Mouse (Mus musculus) kidney, embryonic 15.5 days (tissue): ENCODE measurements around the gene Repin1. TPM values are rescaled to one million over a fixed set of nuclear protein-coding genes. Genes with fewer than 3 reads are reported as not detected.

Source experiments
- ATAC-seq: fragments of 200-750 bp; cut with Nextera tagmentation; replicated peaks from 2 replicates; pipeline ENCODE4 v1.8.0; 2017; ENCODE audit warnings: moderate TSS enrichment; ENCODE audit not compliant: low FRiP score
- H3K27ac ChIP-seq: fragments of 300-500 bp; sonication (generic); 2 replicates; pipeline ENCODE4 v1.5.1; 2015; ENCODE audit warnings: mild to moderate bottlenecking, inconsistent platforms
- H3K27me3 ChIP-seq: fragments of 300-500 bp; sonication (generic); 2 replicates; pipeline ENCODE4 v1.6.1; 2015; ENCODE audit warnings: inconsistent platforms
- H3K36me3 ChIP-seq: fragments of 300-500 bp; sonication (generic); 2 replicates; pipeline ENCODE4 v1.6.1; 2015; ENCODE audit warnings: inconsistent platforms
- H3K4me1 ChIP-seq: fragments of 300-500 bp; sonication (generic); 2 replicates; pipeline ENCODE4 v1.6.1; 2015; ENCODE audit warnings: inconsistent platforms
- H3K4me2 ChIP-seq: fragments of 300-500 bp; sonication (generic); 2 replicates; pipeline ENCODE4 v1.6.1; 2015; ENCODE audit warnings: moderate library complexity, mild to moderate bottlenecking, inconsistent platforms
- H3K4me3 ChIP-seq: fragments of 300-500 bp; sonication (generic); replicated peaks from 2 replicates; pipeline ENCODE4 v1.5.1; 2015; ENCODE audit warnings: mild to moderate bottlenecking, inconsistent platforms
- H3K9ac ChIP-seq: fragments of 300-500 bp; sonication (generic); 2 replicates; pipeline ENCODE4 v1.6.1; 2015; ENCODE audit warnings: mild to moderate bottlenecking, inconsistent platforms
- H3K9me3 ChIP-seq: fragments of 300-500 bp; sonication (generic); replicated peaks from 2 replicates; pipeline ENCODE4 v1.6.1; 2016; ENCODE audit warnings: inconsistent platforms
- WGBS: fragments of 180-500 bp; shearing (Covaris S2); methylation state at CpG from one replicate; pipeline ENCODE4 v1.1.7; 2015; ENCODE audit warnings: mixed read lengths; 5-methylcytosine and 5-hydroxymethylcytosine counted together
- polyA plus RNA-seq: library from polyadenylated mRNA; unstranded; fragments of >200 nt; fragmentation: Nextera tagmentation; extraction: Ambion mirVana; gene quantifications from 2 replicates; pipeline ENCODE4 v1.2.1, GENCODE M21; 2015

Gene Repin1
- 43.8 and 47.3 TPM in 2 replicates for polyA plus RNA-seq

GRCm38 (mm10) chr6:48593158-48594042 is at the start of gene Repin1, which contains the start of gene Gm44965:
TSS of gene Repin1 (plus strand) at chr6:48593883.
TSS of gene Gm44965 (plus strand) at chr6:48593941.
- Histone ChIP-seq H3K27me3 (no peaks in the 10 kb centered on the region), H3K9me3 (peaks cover 29% of the 10 kb centered on the region), H3K4me1 (peaks cover 40% of the 10 kb centered on the region), H3K27ac (peak within 1 kb of the TSS; percentile 94), H3K4me3 (peak within 1 kb of the TSS; percentile 81), H3K4me2 (peak within 1 kb of the TSS; percentile 81), H3K9ac (peak within 1 kb of the TSS; percentile 82), H3K36me3 (peaks cover 34% of the 10 kb centered on the region)
- 7% methylated on average over 45 of the region's 45 CpGs for WGBS
- ATAC-seq: peak; percentile 93

DNA sequence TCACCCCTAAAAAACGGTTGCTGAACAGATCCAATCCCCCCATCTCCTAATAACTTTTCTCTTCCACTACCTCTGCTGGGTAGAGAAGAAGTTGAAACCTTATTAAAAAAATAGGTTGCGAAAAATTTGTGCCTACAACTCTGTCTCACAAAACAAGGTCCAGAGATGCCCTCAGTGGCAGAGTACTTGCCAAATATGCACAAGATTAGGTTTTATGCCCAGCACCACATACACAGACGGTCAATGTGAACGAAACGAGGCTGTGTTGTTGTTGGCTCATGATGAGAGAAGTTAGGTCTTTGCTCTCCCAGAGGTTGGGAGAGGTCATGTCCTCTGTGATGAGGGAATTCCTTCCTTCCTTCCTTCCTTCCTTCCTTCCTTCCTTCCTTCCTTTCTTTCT is 48.4 kb upstream of the Repin1 start:
- Histone ChIP-seq H3K4me2 (no peak overlapping the region), H3K4me3 (no peak overlapping the region), H3K4me1 (peaks cover 15% of the 10 kb centered on the region), H3K27me3 (no peaks in the 10 kb centered on the region), H3K9me3 (no peaks in the 10 kb centered on the region), H3K9ac (no peak overlapping the region), H3K36me3 (no peaks in the 10 kb centered on the region), H3K27ac (no peak overlapping the region)
- 63% methylated on average over 5 of the region's 5 CpGs for WGBS
- no peak for ATAC-seq

DNA sequence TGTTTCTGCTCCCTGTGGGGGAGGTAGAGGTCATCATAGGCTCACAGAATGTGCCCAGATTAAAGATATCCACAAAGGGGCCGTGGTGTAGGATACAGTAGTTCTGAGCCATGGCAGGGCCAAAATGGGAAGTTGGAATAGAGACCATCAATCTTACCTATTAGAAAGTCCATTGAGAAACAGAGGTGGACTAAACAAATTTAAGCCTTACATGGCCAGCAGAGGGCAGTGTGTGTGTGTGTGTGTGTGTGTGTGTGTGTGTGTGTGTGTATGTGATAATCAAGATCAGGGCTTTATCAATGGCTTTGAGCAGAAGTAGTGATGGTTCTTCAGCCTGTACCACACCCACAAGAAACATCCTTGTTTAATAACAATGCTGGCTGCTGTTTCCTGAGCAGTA is 47.4 kb upstream of the Repin1 start:
- H3K9ac ChIP-seq: no peak overlapping the region
- 54% methylated on average over 1 of the region's 1 CpGs for WGBS
- no peak overlapping the region for H3K4me3 ChIP-seq
- H3K27me3 ChIP-seq: no peaks in the 10 kb centered on the region
- no peaks in the 10 kb centered on the region for H3K9me3 ChIP-seq
- no peak overlapping the region for H3K4me2 ChIP-seq
- H3K36me3 ChIP-seq: no peaks in the 10 kb centered on the region
- no peak for ATAC-seq
- H3K27ac ChIP-seq: no peak overlapping the region
- H3K4me1 ChIP-seq: peaks cover 13% of the 10 kb centered on the region

DNA sequence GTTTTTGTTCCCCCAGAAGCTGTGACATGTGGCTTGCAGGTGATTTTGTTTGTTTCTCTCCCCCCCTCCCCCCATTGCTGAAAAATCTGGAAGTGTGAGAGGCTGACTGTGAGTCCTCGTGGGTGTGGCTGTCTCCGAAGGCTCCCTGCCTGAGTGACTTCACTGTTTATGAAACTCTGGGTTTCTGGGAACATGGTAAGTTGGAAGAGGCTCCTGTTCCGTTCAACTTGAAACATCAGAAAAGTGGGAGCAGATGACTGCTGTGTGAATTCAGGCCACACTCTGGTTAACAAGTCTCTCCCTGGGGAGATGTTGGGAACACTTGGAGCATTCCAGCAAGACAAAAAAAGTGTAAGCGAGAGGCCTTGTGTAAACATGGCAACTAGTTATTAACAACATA is 46.8 kb upstream of the Repin1 start:
- Histone ChIP-seq H3K27ac (no peak overlapping the region), H3K36me3 (no peaks in the 10 kb centered on the region), H3K4me2 (no peak overlapping the region), H3K27me3 (no peaks in the 10 kb centered on the region), H3K9me3 (no peaks in the 10 kb centered on the region), H3K4me3 (no peak overlapping the region), H3K4me1 (peaks cover 7% of the 10 kb centered on the region), H3K9ac (no peak overlapping the region)
- no peak for ATAC-seq
- WGBS: 50% methylated on average over 4 of the region's 4 CpGs

GRCm38 (mm10) chr6:48548314-48548713 is 45.4 kb upstream of the Repin1 start:
- Histone ChIP-seq H3K36me3 (no peaks in the 10 kb centered on the region), H3K9me3 (no peaks in the 10 kb centered on the region), H3K4me1 (no peaks in the 10 kb centered on the region), H3K9ac (no peak overlapping the region), H3K4me2 (no peak overlapping the region), H3K4me3 (no peak overlapping the region), H3K27ac (no peak overlapping the region), H3K27me3 (no peaks in the 10 kb centered on the region)
- ATAC-seq: no peak
- 76% methylated on average over 6 of the region's 6 CpGs for WGBS

DNA sequence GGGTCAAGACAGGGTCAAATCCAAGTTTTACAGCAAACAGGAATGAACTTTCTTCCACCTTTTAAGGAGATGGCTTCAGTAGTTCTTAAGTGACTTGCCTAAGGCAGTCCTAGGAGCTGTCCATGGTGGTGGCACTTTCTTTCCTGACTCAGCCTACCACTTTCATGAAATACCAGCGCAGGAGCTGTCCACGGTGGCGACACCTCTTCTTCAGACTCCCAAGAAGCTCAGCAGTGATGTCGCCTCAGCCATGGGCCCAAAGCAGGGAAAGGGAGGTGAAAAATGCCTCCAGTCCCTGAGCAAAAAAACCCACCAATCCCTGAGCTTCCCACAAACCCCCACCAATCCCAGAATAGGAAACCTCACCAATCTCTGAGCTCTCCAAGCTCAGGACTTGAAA is 40.8 kb upstream of the Repin1 start:
- Histone ChIP-seq H3K4me1 (peaks cover 15% of the 10 kb centered on the region), H3K4me3 (no peak overlapping the region), H3K9ac (no peak overlapping the region), H3K36me3 (no peaks in the 10 kb centered on the region), H3K27ac (no peak overlapping the region), H3K27me3 (no peaks in the 10 kb centered on the region), H3K9me3 (no peaks in the 10 kb centered on the region), H3K4me2 (no peak overlapping the region)
- no peak for ATAC-seq
- 66% methylated on average over 4 of the region's 4 CpGs for WGBS

- Histone ChIP-seq H3K27ac (peak overlapping the region; percentile 97), H3K27me3 (no peaks in the 10 kb centered on the region), H3K4me3 (peak overlapping the region; percentile 45), H3K4me2 (peak overlapping the region; percentile 70), H3K9ac (peak overlapping the region; percentile 36), H3K36me3 (no peaks in the 10 kb centered on the region), H3K4me1 (peaks cover 15% of the 10 kb centered on the region), H3K9me3 (no peaks in the 10 kb centered on the region)
- 87% methylated on average over 4 of the region's 4 CpGs for WGBS
- ATAC-seq: no peak
Observed at GRCm38 (mm10) chr6:48553819-48554218, 39.9 kb upstream of the Repin1 start.

DNA sequence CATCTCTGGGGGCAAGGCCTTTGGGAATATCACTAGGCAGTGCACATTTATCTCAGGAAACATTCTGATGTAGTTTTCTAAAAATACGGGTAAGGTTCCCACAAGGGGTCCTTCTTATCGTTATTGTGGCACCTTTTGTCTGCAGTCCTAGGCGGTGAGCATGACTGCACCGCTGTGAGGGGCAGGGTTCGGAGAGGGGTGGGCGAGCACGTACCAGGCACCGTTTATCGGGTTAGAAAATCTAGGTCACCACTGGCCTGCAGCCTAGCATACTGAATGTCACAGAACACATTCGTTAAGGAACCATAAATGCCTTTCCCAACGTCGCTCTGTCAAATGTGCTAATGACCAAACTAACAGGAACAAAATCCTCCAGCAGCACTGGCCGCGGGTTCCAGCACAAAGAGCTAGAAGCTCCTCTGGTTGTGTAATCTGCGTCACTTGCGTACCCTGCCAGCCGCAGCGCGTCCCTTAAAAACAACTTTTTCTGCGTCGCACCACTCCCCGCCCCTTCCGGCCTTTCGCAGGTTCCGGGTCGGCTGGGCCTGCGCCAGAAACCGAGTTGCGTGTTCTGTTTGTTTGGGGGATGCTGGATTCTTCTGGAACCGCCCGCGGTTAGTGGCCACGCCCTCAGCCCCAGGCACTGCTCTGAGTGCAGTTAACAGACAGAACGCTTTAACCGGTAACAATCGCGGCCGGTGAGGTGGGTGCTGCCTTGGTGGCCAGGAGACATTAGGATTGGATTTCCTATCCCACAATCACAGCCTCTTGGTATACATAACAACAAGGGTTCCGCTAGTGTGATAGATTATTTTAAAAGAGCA is 39.2 kb upstream of the Repin1 start, which contains the start of gene Lrrc61:
Lrrc61 (plus strand) TSS at position 517 of the 824 bp plus-strand sequence.
- 1% methylated on average over 39 of the region's 39 CpGs for WGBS
- ATAC-seq: peak; percentile 94
- Histone ChIP-seq H3K36me3 (no peaks in the 10 kb centered on the region), H3K4me3 (peak within 1 kb of the TSS; percentile 45), H3K9ac (peak within 1 kb of the TSS; percentile 36), H3K4me2 (peak within 1 kb of the TSS; percentile 70), H3K27ac (peak within 1 kb of the TSS; percentile 97), H3K4me1 (peaks cover 15% of the 10 kb centered on the region), H3K27me3 (no peaks in the 10 kb centered on the region), H3K9me3 (no peaks in the 10 kb centered on the region)

DNA sequence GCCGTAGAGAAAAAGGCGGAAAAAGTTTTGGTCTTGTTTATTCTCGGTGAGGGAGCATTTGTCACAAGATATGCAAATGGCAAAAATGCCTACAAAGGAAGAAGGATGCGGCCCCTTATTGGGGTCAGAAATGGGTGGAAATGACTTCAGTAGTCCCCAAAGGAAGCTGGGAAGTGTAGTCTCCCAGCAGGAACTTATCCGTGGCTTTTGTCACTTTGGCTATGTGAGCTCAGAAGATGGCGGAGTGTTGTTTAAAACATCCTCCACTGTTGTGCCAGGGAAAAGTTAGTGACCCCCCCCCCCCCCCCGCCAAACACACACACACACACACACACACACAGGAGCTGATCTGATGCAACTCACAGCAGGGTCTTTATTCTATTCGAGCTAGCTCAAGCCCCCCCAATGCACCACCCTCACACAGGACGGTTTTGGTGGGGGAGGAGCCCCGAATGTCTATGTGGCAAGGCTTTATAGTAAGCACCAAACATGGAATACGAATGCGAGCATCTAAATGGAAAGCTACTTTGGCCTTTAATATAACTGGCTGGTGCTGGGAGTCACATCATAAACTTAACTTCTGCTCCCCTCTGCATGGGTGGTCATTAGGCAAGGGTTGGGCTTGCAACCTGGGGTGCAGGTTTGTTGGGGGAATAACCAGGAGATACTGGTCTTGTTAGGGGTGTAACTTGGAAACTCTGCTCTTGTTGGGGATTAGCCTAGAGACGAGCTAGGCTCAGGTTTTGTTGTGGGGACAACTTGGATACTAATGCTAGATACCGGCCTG is 38.4 kb upstream of the Repin1 start:
- Histone ChIP-seq H3K4me3 (peak overlapping the region; percentile 45), H3K4me1 (peaks cover 15% of the 10 kb centered on the region), H3K36me3 (no peaks in the 10 kb centered on the region), H3K9ac (peak overlapping the region; percentile 36), H3K27me3 (no peaks in the 10 kb centered on the region), H3K27ac (peak overlapping the region; percentile 97), H3K9me3 (no peaks in the 10 kb centered on the region), H3K4me2 (peak overlapping the region; percentile 70)
- WGBS: 31% methylated on average over 14 of the region's 14 CpGs
- ATAC-seq: peak; percentile 85

DNA sequence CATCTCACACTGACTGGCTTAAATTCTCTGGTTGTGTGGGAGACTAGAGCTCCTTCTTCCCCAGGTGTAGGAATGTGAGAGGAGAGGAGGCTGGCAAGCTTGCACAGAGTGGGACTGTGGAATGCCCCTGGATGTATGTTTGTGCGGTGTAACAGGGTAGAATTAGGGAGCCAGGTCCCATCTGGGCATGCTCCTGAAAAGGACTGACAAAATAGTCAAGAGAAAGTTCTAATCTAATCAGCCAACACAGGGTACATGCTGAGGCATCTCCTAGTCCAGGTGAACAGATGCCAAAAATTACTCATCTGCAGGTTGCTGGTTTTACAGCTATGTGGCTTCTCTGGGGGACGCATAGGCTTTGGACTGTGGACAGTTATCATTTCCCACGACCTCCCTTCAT is 37.7 kb upstream of the Repin1 start:
- Histone ChIP-seq H3K4me3 (no peak overlapping the region), H3K27ac (0 out of 2 replicates have a peak overlapping the region, but pooled peaks have one; percentile 97), H3K36me3 (no peaks in the 10 kb centered on the region), H3K27me3 (no peaks in the 10 kb centered on the region), H3K9ac (no peak overlapping the region), H3K4me1 (peaks cover 15% of the 10 kb centered on the region), H3K9me3 (no peaks in the 10 kb centered on the region), H3K4me2 (no peak overlapping the region; the same call in 1 of the 2 replicates)
- no peak for ATAC-seq
- WGBS: 89% methylated on average over 3 of the region's 3 CpGs

DNA sequence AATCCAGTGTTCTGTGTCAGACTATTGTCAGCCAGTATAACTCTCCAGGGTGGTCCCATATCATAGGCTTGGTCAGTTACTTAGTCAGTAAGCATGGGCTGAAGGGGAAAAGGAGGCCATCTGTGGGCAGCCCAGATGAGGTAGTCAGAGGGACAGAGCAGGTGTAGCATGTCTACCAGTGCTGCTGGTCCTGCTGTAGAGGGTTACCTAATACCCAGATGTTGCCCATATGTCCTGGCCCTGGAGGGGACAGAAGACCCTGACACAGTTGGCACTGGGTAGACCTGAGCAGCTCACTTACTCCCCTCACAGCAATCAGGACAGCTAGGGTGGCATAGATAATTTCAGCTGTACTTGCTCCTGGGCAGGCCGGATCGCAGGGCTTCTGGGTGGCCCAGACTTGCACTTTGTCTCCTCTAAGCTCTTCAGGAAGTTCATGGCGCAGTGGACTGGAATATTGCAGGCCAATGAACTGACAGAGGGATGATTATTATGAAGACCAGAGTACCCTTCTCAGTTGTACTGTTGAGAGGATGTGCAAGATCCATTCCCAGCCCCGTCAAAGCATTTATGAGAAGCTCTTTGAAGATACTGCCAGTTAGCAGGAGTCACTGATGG is 27.9 kb upstream of the Repin1 start:
- H3K9ac ChIP-seq: no peak overlapping the region
- no peaks in the 10 kb centered on the region for H3K9me3 ChIP-seq
- 82% methylated on average over 4 of the region's 4 CpGs for WGBS
- peaks cover 34% of the 10 kb centered on the region for H3K4me1 ChIP-seq
- ATAC-seq: no peak
- peaks cover 6% of the 10 kb centered on the region for H3K36me3 ChIP-seq
- H3K4me3 ChIP-seq: no peak overlapping the region
- no peak overlapping the region for H3K4me2 ChIP-seq
- H3K27me3 ChIP-seq: no peaks in the 10 kb centered on the region
- H3K27ac ChIP-seq: peak overlapping the region; percentile 67; the same call in 1 of the 2 replicates
